Mouse (Mus musculus) kidney, embryonic 16.5 days (tissue): ENCODE data around the gene Chst5. TPM values are rescaled to one million over a fixed set of nuclear protein-coding genes. Genes with fewer than 3 reads are reported as not detected.
"Not testable (repeated sequence)": the region's sequence is repeated elsewhere in the genome, so short reads cannot be mapped to it uniquely, and the experiment has no call there.

Source experiments
- ATAC-seq: fragments of 200-750 bp; cut with Nextera tagmentation; 2 replicates; pipeline ENCODE4 v1.8.0; 2017; ENCODE audit warnings: moderate TSS enrichment; ENCODE audit not compliant: low FRiP score, low TSS enrichment
- H3K27ac ChIP-seq: fragments of 300-500 bp; sonication (generic); 2 replicates; pipeline ENCODE4 v1.5.1; 2014; ENCODE audit warnings: low read length
- H3K27me3 ChIP-seq: fragments of 300-500 bp; sonication (generic); 2 replicates; pipeline ENCODE4 v1.6.1; 2014; ENCODE audit warnings: low read length, control low read depth, mixed read lengths; ENCODE audit not compliant: insufficient read depth
- H3K36me3 ChIP-seq: fragments of 300-500 bp; sonication (generic); 2 replicates; pipeline ENCODE4 v1.6.1; 2014; ENCODE audit warnings: low read length, control low read depth, mixed read lengths; ENCODE audit not compliant: insufficient read depth
- H3K4me1 ChIP-seq: fragments of 300-500 bp; sonication (generic); 2 replicates; pipeline ENCODE4 v1.6.1; 2014; ENCODE audit warnings: low read length, control low read depth, mixed read lengths; ENCODE audit not compliant: insufficient read depth
- H3K4me2 ChIP-seq: fragments of 300-500 bp; sonication (generic); replicated peaks from 2 replicates; pipeline ENCODE4 v1.6.1; 2014; ENCODE audit warnings: low read depth, low read length
- H3K4me3 ChIP-seq: fragments of 300-500 bp; sonication (generic); 2 replicates; pipeline ENCODE4 v1.5.1; 2014; ENCODE audit warnings: mild to moderate bottlenecking, low read length
- H3K9ac ChIP-seq: fragments of 300-500 bp; sonication (generic); replicated peaks from 2 replicates; pipeline ENCODE4 v1.6.1; 2014; ENCODE audit warnings: low read length
- H3K9me3 ChIP-seq: fragments of 300-500 bp; sonication (generic); 2 replicates; pipeline ENCODE4 v1.6.1; 2016; ENCODE audit warnings: low read length, control low read depth
- WGBS: fragments of 180-500 bp; shearing (Covaris S2); extraction: QIAGEN DNeasy Blood & Tissue Kit; methylation state at CpG from one replicate; pipeline ENCODE4 v1.1.7; 2014; 5-methylcytosine and 5-hydroxymethylcytosine counted together
- polyA plus RNA-seq: library from polyadenylated mRNA; unstranded; fragments of >200 nt; fragmentation: Nextera tagmentation; extraction: Ambion mirVana; gene quantifications from 2 replicates; pipeline ENCODE4 v1.2.1, GENCODE M21; 2015

Gene Chst5
- polyA plus RNA-seq, 1 experiment from 2014 or later = 1.9 TPM

- 0% methylated on average over 23 of the region's 23 CpGs for WGBS
- Histone ChIP-seq H3K4me1 (peaks cover 13% of the 10 kb centered on the region), H3K9me3 (no peaks in the 10 kb centered on the region), H3K9ac (peak overlapping the region; percentile 87), H3K36me3 (peaks cover 23% of the 10 kb centered on the region; the same call in 1 of the 2 replicates), H3K4me3 (peak overlapping the region; percentile 99), H3K27ac (peak overlapping the region; percentile 82), H3K27me3 (no peaks in the 10 kb centered on the region), H3K4me2 (peak overlapping the region; percentile 93)
- ATAC-seq = peak; percentile 47
Observed at GRCm38 (mm10) chr8:111941101-111941454, 30.8 kb upstream of the Chst5 start.

- peak within 1 kb of the TSS; percentile 93 for H3K4me2 ChIP-seq
- H3K4me3 ChIP-seq = peak within 1 kb of the TSS; percentile 99
- peak within 1 kb of the TSS; percentile 86 for H3K27ac ChIP-seq
- ATAC-seq = peak; percentile 98
- no peaks in the 10 kb centered on the region for H3K27me3 ChIP-seq
- peaks cover 13% of the 10 kb centered on the region for H3K4me1 ChIP-seq
- peaks cover 21% of the 10 kb centered on the region; the same call in 1 of the 2 replicates for H3K36me3 ChIP-seq
- under 1% methylated on average over 64 of the region's 65 CpGs for WGBS
- no peaks in the 10 kb centered on the region for H3K9me3 ChIP-seq
- H3K9ac ChIP-seq = peak within 1 kb of the TSS; percentile 87
Observed at GRCm38 (mm10) chr8:111940171-111941100, 30.2 kb upstream of the Chst5 start, which contains the start of gene Gabarapl2. Gabarapl2 (plus strand) TSS chr8:111940703.

- Histone ChIP-seq H3K27me3 (no peaks in the 10 kb centered on the region), H3K4me1 (peaks cover 13% of the 10 kb centered on the region), H3K36me3 (0 out of 2 replicates have a peak, but pooled peaks cover 16% of the 10 kb centered on the region), H3K4me3 (peak overlapping the region; percentile 99), H3K9ac (peak overlapping the region; percentile 55), H3K9me3 (no peaks in the 10 kb centered on the region), H3K27ac (peak overlapping the region; percentile 86), H3K4me2 (peak overlapping the region; percentile 93)
- WGBS = 5% methylated on average over 10 of the region's 10 CpGs
- ATAC-seq = peak; percentile 91
Observed at GRCm38 (mm10) chr8:111939516-111940142, 29.4 kb upstream of the Chst5 start.

GRCm38 (mm10) chr8:111938076-111938985 lies 28.1 kb upstream of the Chst5 start:
- not testable (repeated sequence) for H3K4me2 ChIP-seq, H3K36me3 ChIP-seq

GRCm38 (mm10) chr8:111937184-111937583 lies 26.9 kb upstream of the Chst5 start:
- Histone ChIP-seq H3K27me3 (no peaks in the 10 kb centered on the region), H3K4me2 (no peak overlapping the region), H3K36me3 (no peaks in the 10 kb centered on the region), H3K27ac (no peak overlapping the region), H3K4me3 (no peak overlapping the region), H3K9me3 (no peaks in the 10 kb centered on the region), H3K4me1 (peaks cover 22% of the 10 kb centered on the region), H3K9ac (no peak overlapping the region)
- ATAC-seq = no peak
- WGBS = 71% methylated on average over 3 of the region's 3 CpGs

More at GRCm38 (mm10) chr8:111938076-111938985, 28.1 kb upstream of the Chst5 start:
- not testable (repeated sequence) for H3K4me3 ChIP-seq, H3K27ac ChIP-seq, ATAC-seq, H3K9me3 ChIP-seq, H3K9ac ChIP-seq, H3K27me3 ChIP-seq
- peaks cover 13% of the 10 kb centered on the region for H3K4me1 ChIP-seq
- 92% methylated on average over 8 of the region's 9 CpGs for WGBS

GRCm38 (mm10) chr8:111934201-111934600 lies 24.0 kb upstream of the Chst5 start:
- Histone ChIP-seq H3K4me2 (no peak overlapping the region), H3K9ac (no peak overlapping the region), H3K27me3 (no peaks in the 10 kb centered on the region), H3K9me3 (no peaks in the 10 kb centered on the region), H3K4me1 (peaks cover 15% of the 10 kb centered on the region), H3K4me3 (no peak overlapping the region), H3K36me3 (no peaks in the 10 kb centered on the region), H3K27ac (no peak overlapping the region)
- ATAC-seq = no peak
- WGBS = 88% methylated on average over 2 of the region's 2 CpGs

GRCm38 (mm10) chr8:111933348-111934076 lies 23.3 kb upstream of the Chst5 start, which contains the start of gene Tmem231:
Tmem231 (minus strand) TSS chr8:111933881.
- Histone ChIP-seq H3K4me2 (peak within 1 kb of the TSS; percentile 85), H3K27ac (peak within 1 kb of the TSS; percentile 81), H3K4me1 (peaks cover 15% of the 10 kb centered on the region), H3K27me3 (no peaks in the 10 kb centered on the region), H3K36me3 (no peaks in the 10 kb centered on the region), H3K9ac (peak within 1 kb of the TSS; percentile 77), H3K9me3 (no peaks in the 10 kb centered on the region), H3K4me3 (peak within 1 kb of the TSS; percentile 72)
- ATAC-seq = peak; percentile 99
- under 1% methylated on average over 53 of the region's 53 CpGs for WGBS

GRCm38 (mm10) chr8:111932580-111933336 lies 22.5 kb upstream of the Chst5 start:
- 23% methylated on average over 19 of the region's 19 CpGs for WGBS

More at GRCm38 (mm10) chr8:111932580-111933336, 22.5 kb upstream of the Chst5 start:
- H3K9me3 ChIP-seq = no peaks in the 10 kb centered on the region
- H3K4me2 ChIP-seq = peak overlapping the region; percentile 85
- peak overlapping the region; percentile 81 for H3K27ac ChIP-seq
- no peaks in the 10 kb centered on the region for H3K27me3 ChIP-seq
- peaks cover 15% of the 10 kb centered on the region for H3K4me1 ChIP-seq
- ATAC-seq = peak; percentile 76
- H3K36me3 ChIP-seq = no peaks in the 10 kb centered on the region
- H3K4me3 ChIP-seq = peak overlapping the region; percentile 72
- peak overlapping the region; percentile 77 for H3K9ac ChIP-seq
